Mouse (Mus musculus): ENCODE results near the gene Smarcd3.

- no peak for TF ChIP-seq MYOG (IDR thresholded peaks at IDR 0.05; ENCODE audit: control insufficient read depth, extremely low read depth, insufficient read length)
- TF ChIP-seq CTCF (IDR thresholded peaks at IDR 0.05; ENCODE audit: control insufficient read depth, insufficient read depth, insufficient read length): no peak
- TF ChIP-seq MAX (IDR thresholded peaks at IDR 0.05): no peak
- no peak for TF ChIP-seq USF1 (IDR thresholded peaks at IDR 0.05; ENCODE audit: low read depth)
- TF ChIP-seq MYOD1 (IDR thresholded peaks at IDR 0.05; ENCODE audit: control insufficient read depth, insufficient read length, low read depth): no peak
Measured at GRCm38 (mm10) chr5:24623986-24624821, at the start of gene Smarcd3.

Data from C2C12 (cell line).